Mouse (Mus musculus) lung, postnatal 0 days (tissue): ENCODE measurements at regions not wholly inside any gene's neighbourhood (a gene's known extent, or its start where the extent isn't known, plus 50 kb on each side); places are given as distances from the start of the nearest gene placed in this dataset.

ENCODE experiments used
- CTCF ChIP-seq: IDR thresholded peaks from 2 replicates; pipeline ENCODE4 v1.5.1; 2016; ENCODE audit warnings: antibody characterized with exemption, mild to moderate bottlenecking
- EP300 ChIP-seq: IDR thresholded peaks from 2 replicates; pipeline ENCODE4 v1.6.1; 2016; ENCODE audit warnings: antibody characterized with exemption, mild to moderate bottlenecking, control low read depth

- TF ChIP-seq EP300 (no peak), CTCF (no peak)
Observed at GRCm38 (mm10) chr11:89871587-89871986, 94.1 kb upstream of the Ankfn1 start.
